Mouse (Mus musculus): ENCODE results near the gene Pacs1. TPM values are rescaled to one million over a fixed set of nuclear protein-coding genes. Genes with fewer than 3 reads are reported as not detected.
"Not testable (repeated sequence)": the region's sequence is repeated elsewhere in the genome, so short reads cannot be mapped to it uniquely, and the experiment has no call there.

Gene Pacs1
- polyA plus RNA-seq, 1 experiment = not detected

DNA sequence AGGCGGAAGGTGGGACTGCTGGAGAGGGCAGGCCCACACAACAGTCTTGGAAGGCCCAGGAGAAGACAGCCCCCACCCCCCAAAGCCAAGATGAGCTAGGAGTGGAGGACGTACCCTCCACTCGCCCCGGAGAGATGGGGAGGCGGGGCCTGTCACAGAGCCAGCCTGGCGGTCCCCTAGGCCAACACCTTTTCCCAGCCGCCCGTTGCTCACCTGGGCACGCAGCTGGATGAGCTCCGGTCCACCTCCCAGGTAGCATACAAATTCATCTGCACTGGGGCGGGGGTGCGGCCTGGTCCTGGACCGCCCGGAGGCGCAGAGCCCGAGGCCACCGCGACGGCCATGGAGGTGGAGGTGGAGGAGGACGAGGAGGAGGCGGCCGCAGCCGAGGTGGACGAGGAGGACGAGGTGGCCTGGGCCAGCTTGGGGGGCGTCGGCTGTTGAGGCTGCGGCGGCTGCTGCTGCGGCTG, 558 bp downstream of the Pacs1 start:
- H3K4me1 ChIP-seq (ENCODE audit: control insufficient read depth, insufficient read depth, low read length) = peaks cover 8% of the 10 kb centered on the region
- under 1% methylated on average over 30 of the region's 30 CpGs for WGBS
- H3K27ac ChIP-seq (ENCODE audit: insufficient read depth, low read depth, low read length) = no peak overlapping the region
- TF ChIP-seq CTCF (IDR thresholded peaks at IDR 0.05; ENCODE audit: insufficient read depth, low read depth, low read length) (no peak), POLR2A (IDR thresholded peaks at IDR 0.05; ENCODE audit: insufficient read depth, low read depth, low read length) (no peak)
- H3K4me3 ChIP-seq (ENCODE audit: insufficient read depth, low read depth, low read length) = peak overlapping the region; percentile 75

DNA sequence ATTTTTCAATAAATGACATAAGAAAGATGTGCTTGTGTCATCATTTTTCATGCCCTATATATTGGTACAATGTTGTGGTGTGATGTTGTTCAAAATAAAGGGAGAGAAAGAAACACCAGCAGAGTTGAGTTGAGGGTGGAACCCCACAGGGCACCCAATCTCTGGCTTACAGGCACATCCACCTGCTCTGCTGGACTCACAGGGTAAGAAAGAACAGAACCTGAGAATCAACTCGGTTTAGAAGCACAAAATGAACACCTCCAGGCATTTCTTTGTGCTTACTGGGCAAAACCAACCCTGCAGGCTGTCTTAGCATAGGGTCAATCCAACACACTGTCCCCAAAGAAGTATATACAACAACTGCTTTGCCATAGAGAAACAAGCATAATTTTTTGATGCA, 1.5 kb downstream of the Pacs1 start:
- WGBS = 42% methylated on average over 1 of the region's 1 CpGs
- no peak for TF ChIP-seq POLR2A (IDR thresholded peaks at IDR 0.05; ENCODE audit: insufficient read depth, low read depth, low read length)
- TF ChIP-seq CTCF (IDR thresholded peaks at IDR 0.05; ENCODE audit: insufficient read depth, low read depth, low read length) = no peak
- Histone ChIP-seq H3K4me3 (ENCODE audit: insufficient read depth, low read depth, low read length) (no peak overlapping the region), H3K4me1 (ENCODE audit: control insufficient read depth, insufficient read depth, low read length) (peaks cover 8% of the 10 kb centered on the region), H3K27ac (ENCODE audit: insufficient read depth, low read depth, low read length) (no peak overlapping the region)

DNA sequence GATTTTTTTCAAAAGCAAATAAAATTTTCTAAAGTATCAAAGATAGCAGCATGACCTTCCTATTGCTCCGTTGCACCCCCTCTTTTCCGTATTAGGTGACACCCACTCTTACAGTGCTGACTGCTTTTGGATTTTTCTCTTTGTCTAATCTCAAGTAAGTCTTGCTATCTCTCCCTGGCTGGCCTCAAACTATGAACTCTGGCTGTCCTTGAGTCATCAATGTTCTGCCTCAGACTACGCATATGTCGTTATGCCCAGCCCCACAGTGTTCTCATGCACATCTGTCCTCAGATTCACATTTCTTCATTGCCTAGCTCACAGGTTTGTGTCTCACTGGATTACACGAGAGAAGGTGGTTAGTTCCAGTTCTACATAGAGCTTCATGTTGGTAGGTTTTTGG, 3.5 kb downstream of the Pacs1 start:
- TF ChIP-seq POLR2A (IDR thresholded peaks at IDR 0.05; ENCODE audit: insufficient read depth, low read depth, low read length) = no peak
- TF ChIP-seq CTCF (IDR thresholded peaks at IDR 0.05; ENCODE audit: insufficient read depth, low read depth, low read length) = no peak
- WGBS = 67% methylated on average over 5 of the region's 5 CpGs
- H3K4me1 ChIP-seq (ENCODE audit: control insufficient read depth, insufficient read depth, low read length) = peaks cover 8% of the 10 kb centered on the region
- no peak overlapping the region for H3K4me3 ChIP-seq (ENCODE audit: insufficient read depth, low read depth, low read length)
- no peak overlapping the region for H3K27ac ChIP-seq (ENCODE audit: insufficient read depth, low read depth, low read length)

DNA sequence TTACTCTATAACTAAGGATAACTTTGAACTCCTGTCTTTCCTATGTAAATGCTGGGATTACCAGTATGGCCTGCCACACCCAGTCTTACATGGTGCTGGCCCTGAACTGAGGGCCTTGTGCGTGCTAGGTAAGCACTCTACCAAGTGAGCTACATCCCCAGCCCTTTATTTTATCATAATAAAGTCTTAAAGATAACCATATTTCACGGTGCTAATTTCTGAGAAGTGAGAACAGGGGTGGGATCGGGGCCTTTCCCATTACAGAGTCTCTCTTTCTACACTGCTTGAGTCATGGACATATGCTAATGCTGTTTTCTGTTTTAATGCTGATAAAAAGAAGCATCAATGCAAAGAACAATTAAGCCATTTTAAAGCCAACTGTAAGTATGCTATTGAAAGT, 4.0 kb downstream of the Pacs1 start:
- no peak overlapping the region for H3K4me3 ChIP-seq (ENCODE audit: insufficient read depth, low read depth, low read length)
- no peak overlapping the region for H3K27ac ChIP-seq (ENCODE audit: insufficient read depth, low read depth, low read length)
- 87% methylated on average over 3 of the region's 3 CpGs for WGBS
- peaks cover 8% of the 10 kb centered on the region for H3K4me1 ChIP-seq (ENCODE audit: control insufficient read depth, insufficient read depth, low read length)
- TF ChIP-seq CTCF (IDR thresholded peaks at IDR 0.05; ENCODE audit: insufficient read depth, low read depth, low read length) (no peak), POLR2A (IDR thresholded peaks at IDR 0.05; ENCODE audit: insufficient read depth, low read depth, low read length) (no peak)

DNA sequence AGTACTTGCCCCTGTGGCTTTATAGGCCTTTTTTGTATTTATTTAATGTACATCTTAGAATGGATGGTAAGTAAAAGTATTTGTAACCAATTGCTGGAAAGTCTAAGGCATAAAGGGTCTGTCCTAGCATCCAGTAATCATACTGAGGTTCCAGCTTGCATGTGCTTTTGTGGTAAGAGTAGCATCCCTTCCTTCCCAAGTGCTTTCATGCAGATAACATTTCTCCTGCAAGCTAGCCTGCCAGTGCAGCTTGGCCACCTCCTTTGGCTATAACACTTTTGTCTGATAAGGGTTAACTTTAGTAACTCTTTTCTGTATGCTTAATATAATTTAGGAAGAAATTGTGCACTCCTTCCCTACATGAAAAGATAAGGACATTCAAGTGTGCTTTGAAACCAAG, 4.9 kb downstream of the Pacs1 start:
- no peak overlapping the region for H3K4me3 ChIP-seq (ENCODE audit: insufficient read depth, low read depth, low read length)
- TF ChIP-seq POLR2A (IDR thresholded peaks at IDR 0.05; ENCODE audit: insufficient read depth, low read depth, low read length) = no peak
- TF ChIP-seq CTCF (IDR thresholded peaks at IDR 0.05; ENCODE audit: insufficient read depth, low read depth, low read length) = no peak
- H3K27ac ChIP-seq (ENCODE audit: insufficient read depth, low read depth, low read length) = no peak overlapping the region
- H3K4me1 ChIP-seq (ENCODE audit: control insufficient read depth, insufficient read depth, low read length) = peaks cover 4% of the 10 kb centered on the region

DNA sequence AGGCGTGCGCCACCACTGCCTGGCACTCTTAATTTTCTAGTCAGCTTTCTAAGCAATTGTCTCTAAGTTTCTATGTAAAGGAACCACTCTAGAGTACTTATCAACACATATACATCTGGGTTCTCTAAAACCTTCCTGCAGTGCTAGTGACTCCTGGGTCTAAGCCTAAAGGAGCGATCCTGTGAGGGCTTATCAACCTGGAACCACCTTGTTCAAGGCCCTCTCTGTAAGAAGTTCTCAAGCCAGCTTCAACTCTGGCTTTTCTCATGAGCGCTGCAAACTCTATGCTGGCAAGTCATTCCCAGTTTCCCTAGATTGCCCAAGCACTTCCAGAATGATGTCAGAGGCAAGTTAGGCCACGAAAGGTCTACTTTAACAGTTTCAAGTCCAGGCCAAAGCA, 5.9 kb downstream of the Pacs1 start:
- TF ChIP-seq POLR2A (IDR thresholded peaks at IDR 0.05; ENCODE audit: insufficient read depth, low read depth, low read length) = no peak
- no peak for TF ChIP-seq CTCF (IDR thresholded peaks at IDR 0.05; ENCODE audit: insufficient read depth, low read depth, low read length)
- WGBS = 96% methylated on average over 5 of the region's 5 CpGs
- peaks cover under 1% of the 10 kb centered on the region for H3K4me1 ChIP-seq (ENCODE audit: control insufficient read depth, insufficient read depth, low read length)

DNA sequence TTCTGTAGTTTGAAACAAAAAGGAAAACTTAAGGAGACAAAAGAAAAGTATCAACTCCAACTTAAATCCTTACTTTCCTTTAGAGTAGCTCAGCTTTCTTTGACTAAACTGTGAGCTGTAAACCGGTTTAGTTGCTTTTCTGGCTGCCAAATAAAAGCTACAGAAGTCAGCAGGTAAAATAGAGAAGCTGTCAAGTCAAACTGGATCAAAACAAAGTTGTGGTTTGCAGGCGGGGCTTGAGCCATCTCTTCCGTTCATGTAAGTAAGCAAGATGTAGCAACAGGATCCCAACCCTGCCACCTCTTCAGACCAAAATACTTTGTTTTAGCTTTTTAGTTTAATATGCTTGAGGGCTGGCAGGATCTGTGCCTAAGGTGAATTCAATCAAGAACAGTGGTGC, 15.8 kb downstream of the Pacs1 start:
- WGBS = 62% methylated on average over 3 of the region's 3 CpGs
- Histone ChIP-seq H3K4me1 (ENCODE audit: control insufficient read depth, insufficient read depth, low read length) (peaks cover under 1% of the 10 kb centered on the region; the same call in 1 of the 2 replicates), H3K27ac (ENCODE audit: insufficient read depth, low read depth, low read length) (no peak overlapping the region), H3K4me3 (ENCODE audit: insufficient read depth, low read depth, low read length) (no peak overlapping the region)
- TF ChIP-seq POLR2A (IDR thresholded peaks at IDR 0.05; ENCODE audit: insufficient read depth, low read depth, low read length) (no peak), CTCF (IDR thresholded peaks at IDR 0.05; ENCODE audit: insufficient read depth, low read depth, low read length) (no peak)

More for the DNA sequence above, 5.9 kb downstream of the Pacs1 start:
- Histone ChIP-seq H3K4me3 (ENCODE audit: insufficient read depth, low read depth, low read length) (no peak overlapping the region), H3K27ac (ENCODE audit: insufficient read depth, low read depth, low read length) (no peak overlapping the region)

DNA sequence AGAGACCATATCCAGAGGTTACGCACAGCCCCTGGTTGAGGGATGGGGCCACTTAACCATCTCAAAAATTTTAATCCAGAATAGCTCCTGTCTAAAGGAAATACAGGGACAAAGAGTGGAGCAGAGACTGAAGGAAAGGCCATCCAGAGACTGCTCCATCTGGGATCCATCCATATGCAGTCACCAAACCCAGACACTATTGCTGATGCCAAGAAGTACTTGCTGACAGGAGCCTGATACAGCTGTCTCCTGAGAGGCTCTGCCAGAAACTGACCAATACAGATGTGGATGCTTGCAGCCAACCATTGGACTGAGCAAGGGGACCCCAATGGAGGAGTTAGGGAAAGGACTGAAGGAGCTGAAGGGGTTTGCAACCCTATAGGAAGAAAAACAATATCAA, 35.9 kb downstream of the Pacs1 start:
- not testable (repeated sequence) for H3K4me3 ChIP-seq (ENCODE audit: insufficient read depth, low read depth, low read length); H3K27ac ChIP-seq (ENCODE audit: insufficient read depth, low read depth, low read length); H3K4me1 ChIP-seq (ENCODE audit: control insufficient read depth, insufficient read depth, low read length)
- WGBS = 100% methylated on average over 1 of the region's 1 CpGs

DNA sequence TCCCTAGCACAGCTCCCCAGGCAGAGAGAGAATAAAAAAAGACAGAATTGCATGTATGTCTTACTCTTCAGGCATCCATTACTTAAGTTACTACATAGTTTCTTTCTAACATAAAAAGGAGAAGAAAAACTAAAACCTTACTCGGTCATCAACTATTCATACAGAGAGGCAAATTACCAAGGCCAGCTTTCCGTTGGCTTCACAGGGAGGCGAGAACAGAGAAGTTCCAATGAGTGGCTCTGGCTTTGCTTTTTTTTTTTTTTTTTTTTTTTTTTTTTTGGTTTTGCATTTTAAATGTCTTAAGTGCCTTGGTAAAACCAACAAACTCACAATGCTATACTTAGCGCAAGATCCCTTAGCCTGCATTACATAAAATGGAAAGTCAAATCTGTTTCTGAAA, 40.2 kb downstream of the Pacs1 start:
- Histone ChIP-seq H3K4me1 (ENCODE audit: control insufficient read depth, insufficient read depth, low read length) (no peaks in the 10 kb centered on the region), H3K4me3 (ENCODE audit: insufficient read depth, low read depth, low read length) (no peak overlapping the region), H3K27ac (ENCODE audit: insufficient read depth, low read depth, low read length) (no peak overlapping the region)
- 89% methylated on average over 4 of the region's 4 CpGs for WGBS
- no peak for TF ChIP-seq CTCF (IDR thresholded peaks at IDR 0.05; ENCODE audit: insufficient read depth, low read depth, low read length)
- no peak for TF ChIP-seq POLR2A (IDR thresholded peaks at IDR 0.05; ENCODE audit: insufficient read depth, low read depth, low read length)

DNA sequence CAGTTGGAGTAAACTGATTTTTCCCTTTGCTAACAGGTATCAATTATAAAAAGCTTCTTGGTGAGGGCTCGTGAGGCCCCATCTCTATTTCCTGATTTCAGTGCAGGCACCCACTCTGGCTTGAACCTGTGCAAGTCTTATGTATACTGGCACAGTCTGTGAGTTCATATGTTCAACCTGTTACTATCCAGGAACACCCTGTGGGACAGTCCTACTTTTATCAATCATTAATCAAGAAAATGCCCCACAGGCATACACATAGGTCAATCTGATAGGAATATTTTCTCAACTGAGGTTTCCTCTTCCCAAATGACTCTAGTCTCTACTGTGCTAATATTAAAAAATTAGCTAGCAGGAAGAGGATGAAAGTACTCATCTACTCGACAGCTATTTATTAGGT, 42.8 kb downstream of the Pacs1 start:
- no peak overlapping the region for H3K27ac ChIP-seq (ENCODE audit: insufficient read depth, low read depth, low read length)
- 86% methylated on average over 2 of the region's 2 CpGs for WGBS
- no peak overlapping the region for H3K4me3 ChIP-seq (ENCODE audit: insufficient read depth, low read depth, low read length)
- TF ChIP-seq CTCF (IDR thresholded peaks at IDR 0.05; ENCODE audit: insufficient read depth, low read depth, low read length) (no peak), POLR2A (IDR thresholded peaks at IDR 0.05; ENCODE audit: insufficient read depth, low read depth, low read length) (no peak)
- no peaks in the 10 kb centered on the region for H3K4me1 ChIP-seq (ENCODE audit: control insufficient read depth, insufficient read depth, low read length)
